Mouse (Mus musculus): ENCODE measurements around the gene Carmil1. TPM values are rescaled to one million over a fixed set of nuclear protein-coding genes. Genes with fewer than 3 reads are reported as not detected.

Gene Carmil1
- polyA plus RNA-seq, 1 experiment from 2014 or later = 21.8 TPM

GRCm38 (mm10) chr13:24159190-24159965, 121.2 kb downstream of the Carmil1 start:
- H3K36me3 ChIP-seq = no peaks in the 10 kb centered on the region
- no peak for ATAC-seq
- no peak overlapping the region for H3K4me2 ChIP-seq (replicated peaks)
- WGBS = 91% methylated on average over 8 of the region's 8 CpGs
- no peak overlapping the region for H3K27ac ChIP-seq
- H3K4me1 ChIP-seq (replicated peaks) = peaks cover 6% of the 10 kb centered on the region
- H3K4me3 ChIP-seq (replicated peaks) = no peak overlapping the region
- no peak overlapping the region for H3K9ac ChIP-seq (replicated peaks)
- H3K27me3 ChIP-seq = no peaks in the 10 kb centered on the region
- H3K9me3 ChIP-seq = no peaks in the 10 kb centered on the region

GRCm38 (mm10) chr13:24157560-24158011, 123.0 kb downstream of the Carmil1 start:
- no peak overlapping the region for H3K27ac ChIP-seq
- H3K4me3 ChIP-seq (replicated peaks) = no peak overlapping the region
- H3K4me1 ChIP-seq (replicated peaks) = peaks cover 6% of the 10 kb centered on the region
- no peaks in the 10 kb centered on the region for H3K36me3 ChIP-seq
- ATAC-seq = no peak
- no peaks in the 10 kb centered on the region for H3K27me3 ChIP-seq
- no peaks in the 10 kb centered on the region for H3K9me3 ChIP-seq
- H3K9ac ChIP-seq (replicated peaks) = no peak overlapping the region
- 91% methylated on average over 10 of the region's 10 CpGs for WGBS
- H3K4me2 ChIP-seq (replicated peaks) = no peak overlapping the region

- Histone ChIP-seq H3K36me3 (no peaks in the 10 kb centered on the region), H3K4me3 (replicated peaks) (no peak overlapping the region), H3K9ac (replicated peaks) (no peak overlapping the region), H3K9me3 (no peaks in the 10 kb centered on the region), H3K4me1 (replicated peaks) (peaks cover 15% of the 10 kb centered on the region), H3K27me3 (no peaks in the 10 kb centered on the region), H3K27ac (no peak overlapping the region), H3K4me2 (replicated peaks) (no peak overlapping the region)
- ATAC-seq = no peak
- WGBS = 43% methylated on average over 6 of the region's 6 CpGs
These were observed 125.4 kb downstream of the Carmil1 start for GRCm38 (mm10) chr13:24155190-24155589.

- no peak overlapping the region for H3K4me3 ChIP-seq (replicated peaks)
- no peaks in the 10 kb centered on the region for H3K9me3 ChIP-seq
- peaks cover 15% of the 10 kb centered on the region for H3K4me1 ChIP-seq (replicated peaks)
- no peak overlapping the region for H3K27ac ChIP-seq
- WGBS = 65% methylated on average over 10 of the region's 10 CpGs
- no peaks in the 10 kb centered on the region for H3K27me3 ChIP-seq
- ATAC-seq = no peak
- no peak overlapping the region for H3K9ac ChIP-seq (replicated peaks)
- H3K4me2 ChIP-seq (replicated peaks) = no peak overlapping the region
- H3K36me3 ChIP-seq = no peaks in the 10 kb centered on the region
These were observed 126.1 kb downstream of the Carmil1 start for GRCm38 (mm10) chr13:24154281-24155061.

- no peaks in the 10 kb centered on the region for H3K9me3 ChIP-seq
- no peak overlapping the region for H3K27ac ChIP-seq
- H3K36me3 ChIP-seq = no peaks in the 10 kb centered on the region
- H3K4me3 ChIP-seq (replicated peaks) = no peak overlapping the region
- no peaks in the 10 kb centered on the region for H3K27me3 ChIP-seq
- no peak for ATAC-seq
- 63% methylated on average over 7 of the region's 7 CpGs for WGBS
- H3K4me1 ChIP-seq (replicated peaks) = peaks cover 15% of the 10 kb centered on the region
- H3K9ac ChIP-seq (replicated peaks) = no peak overlapping the region
- H3K4me2 ChIP-seq (replicated peaks) = no peak overlapping the region
These were observed 128.0 kb downstream of the Carmil1 start for GRCm38 (mm10) chr13:24152610-24153009.

- H3K36me3 ChIP-seq = no peaks in the 10 kb centered on the region
- H3K27ac ChIP-seq = no peak overlapping the region
- peaks cover 15% of the 10 kb centered on the region for H3K4me1 ChIP-seq (replicated peaks)
- 33% methylated on average over 6 of the region's 6 CpGs for WGBS
- no peak overlapping the region for H3K9ac ChIP-seq (replicated peaks)
- no peak for ATAC-seq
- no peak overlapping the region for H3K4me2 ChIP-seq (replicated peaks)
- no peak overlapping the region for H3K4me3 ChIP-seq (replicated peaks)
- H3K9me3 ChIP-seq = no peaks in the 10 kb centered on the region
- H3K27me3 ChIP-seq = no peaks in the 10 kb centered on the region
These were observed 129.3 kb downstream of the Carmil1 start for GRCm38 (mm10) chr13:24151335-24151734.

- H3K36me3 ChIP-seq = no peaks in the 10 kb centered on the region
- H3K27ac ChIP-seq = no peak overlapping the region
- H3K4me1 ChIP-seq (replicated peaks) = peaks cover 9% of the 10 kb centered on the region
- no peak overlapping the region for H3K4me2 ChIP-seq (replicated peaks)
- H3K9me3 ChIP-seq = no peaks in the 10 kb centered on the region
- H3K27me3 ChIP-seq = no peaks in the 10 kb centered on the region
- 72% methylated on average over 1 of the region's 1 CpGs for WGBS
- no peak for ATAC-seq
- H3K9ac ChIP-seq (replicated peaks) = no peak overlapping the region
- H3K4me3 ChIP-seq (replicated peaks) = no peak overlapping the region
These were observed 132.0 kb downstream of the Carmil1 start for GRCm38 (mm10) chr13:24148549-24148948.

- no peaks in the 10 kb centered on the region for H3K9me3 ChIP-seq
- no peak overlapping the region for H3K4me3 ChIP-seq (replicated peaks)
- ATAC-seq = no peak
- 70% methylated on average over 3 of the region's 3 CpGs for WGBS
- H3K27me3 ChIP-seq = no peaks in the 10 kb centered on the region
- no peak overlapping the region for H3K4me2 ChIP-seq (replicated peaks)
- no peaks in the 10 kb centered on the region for H3K36me3 ChIP-seq
- no peak overlapping the region for H3K27ac ChIP-seq
- H3K4me1 ChIP-seq (replicated peaks) = peaks cover 9% of the 10 kb centered on the region
- H3K9ac ChIP-seq (replicated peaks) = no peak overlapping the region
These were observed 133.6 kb downstream of the Carmil1 start for GRCm38 (mm10) chr13:24147006-24147405.

- H3K9me3 ChIP-seq = no peaks in the 10 kb centered on the region
- peaks cover 5% of the 10 kb centered on the region for H3K4me1 ChIP-seq (replicated peaks)
- H3K4me3 ChIP-seq (replicated peaks) = no peak overlapping the region
- no peak overlapping the region for H3K4me2 ChIP-seq (replicated peaks)
- 99% methylated on average over 5 of the region's 5 CpGs for WGBS
- no peaks in the 10 kb centered on the region for H3K27me3 ChIP-seq
- H3K27ac ChIP-seq = no peak overlapping the region
- H3K9ac ChIP-seq (replicated peaks) = no peak overlapping the region
- no peak for ATAC-seq
- H3K36me3 ChIP-seq = no peaks in the 10 kb centered on the region
These were observed 134.1 kb downstream of the Carmil1 start for GRCm38 (mm10) chr13:24146541-24146940.

- no peaks in the 10 kb centered on the region for H3K9me3 ChIP-seq
- no peak overlapping the region for H3K9ac ChIP-seq (replicated peaks)
- no peak for ATAC-seq
- no peak overlapping the region for H3K4me3 ChIP-seq (replicated peaks)
- H3K27me3 ChIP-seq = no peaks in the 10 kb centered on the region
- no peaks in the 10 kb centered on the region for H3K4me1 ChIP-seq (replicated peaks)
- no peaks in the 10 kb centered on the region for H3K36me3 ChIP-seq
- H3K27ac ChIP-seq = no peak overlapping the region
- no peak overlapping the region for H3K4me2 ChIP-seq (replicated peaks)
- WGBS = 49% methylated on average over 4 of the region's 4 CpGs
These were observed 135.7 kb downstream of the Carmil1 start for GRCm38 (mm10) chr13:24144858-24145257.

GRCm38 (mm10) chr13:24144141-24144540, 136.5 kb downstream of the Carmil1 start:
- Histone ChIP-seq H3K36me3 (no peaks in the 10 kb centered on the region), H3K27ac (no peak overlapping the region), H3K4me1 (replicated peaks) (no peaks in the 10 kb centered on the region), H3K9me3 (no peaks in the 10 kb centered on the region), H3K4me3 (replicated peaks) (no peak overlapping the region), H3K27me3 (no peaks in the 10 kb centered on the region), H3K9ac (replicated peaks) (no peak overlapping the region), H3K4me2 (replicated peaks) (no peak overlapping the region)
- ATAC-seq = no peak
- 67% methylated on average over 2 of the region's 2 CpGs for WGBS

- no peak for ATAC-seq
- no peak overlapping the region for H3K4me3 ChIP-seq (replicated peaks)
- no peak overlapping the region for H3K27ac ChIP-seq
- H3K9ac ChIP-seq (replicated peaks) = no peak overlapping the region
- no peaks in the 10 kb centered on the region for H3K9me3 ChIP-seq
- WGBS = 93% methylated on average over 5 of the region's 5 CpGs
- H3K4me2 ChIP-seq (replicated peaks) = no peak overlapping the region
- H3K4me1 ChIP-seq (replicated peaks) = peaks cover 11% of the 10 kb centered on the region
- no peaks in the 10 kb centered on the region for H3K27me3 ChIP-seq
- H3K36me3 ChIP-seq = no peaks in the 10 kb centered on the region
These were observed 143.8 kb downstream of the Carmil1 start for GRCm38 (mm10) chr13:24136836-24137235.

All from midbrain, embryonic 13.5 days (tissue).